Mouse (Mus musculus): Measurements from ENCODE around the gene Upf3b. TPM values are rescaled to one million over a fixed set of nuclear protein-coding genes. Genes with fewer than 3 reads are reported as not detected.
"Not testable (repeated sequence)": the region's sequence is repeated elsewhere in the genome, so short reads cannot be mapped to it uniquely, and the experiment has no call there.

Upf3b gene
- 17.2 and 19.0 TPM in 2 replicates for polyA plus RNA-seq (2016; fragmentation: Nextera tagmentation; extraction: Ambion mirVana)

- Histone ChIP-seq H3K27ac (replicated peaks) (peak within 1 kb of the TSS; percentile 83), H3K4me3 (peak within 1 kb of the TSS; percentile 65), H3K36me3 (replicated peaks) (peaks cover 12% of the 10 kb centered on the region), H3K4me1 (no peaks in the 10 kb centered on the region), H3K9me3 (no peaks in the 10 kb centered on the region), H3K27me3 (replicated peaks; ENCODE audit: low read depth, poor library complexity, severe bottlenecking) (peaks cover 2% of the 10 kb centered on the region)
- peak; percentile 93 for DNase-seq (ENCODE audit: low spot score)
- 15% methylated on average over 30 of the region's 30 CpGs for WGBS
Observed at GRCm38 (mm10) chrX:37110193-37110880, at the start of gene Upf3b. Gene Upf3b, minus strand, starts transcription at chrX:37110322.

GRCm38 (mm10) chrX:37157839-37158238 lies 47.7 kb upstream of the Upf3b start:
- no peak overlapping the region for H3K27ac ChIP-seq (replicated peaks)
- H3K4me3 ChIP-seq: no peak overlapping the region
- WGBS: 59% methylated on average over 4 of the region's 4 CpGs
- H3K9me3 ChIP-seq: no peaks in the 10 kb centered on the region
- H3K36me3 ChIP-seq (replicated peaks): peaks cover 18% of the 10 kb centered on the region; the same call in 1 of the 2 replicates
- H3K27me3 ChIP-seq (replicated peaks; ENCODE audit: low read depth, poor library complexity, severe bottlenecking): peaks cover 2% of the 10 kb centered on the region; the same call in 1 of the 2 replicates
- H3K4me1 ChIP-seq: no peaks in the 10 kb centered on the region
- DNase-seq (ENCODE audit: low spot score): no peak

DNA sequence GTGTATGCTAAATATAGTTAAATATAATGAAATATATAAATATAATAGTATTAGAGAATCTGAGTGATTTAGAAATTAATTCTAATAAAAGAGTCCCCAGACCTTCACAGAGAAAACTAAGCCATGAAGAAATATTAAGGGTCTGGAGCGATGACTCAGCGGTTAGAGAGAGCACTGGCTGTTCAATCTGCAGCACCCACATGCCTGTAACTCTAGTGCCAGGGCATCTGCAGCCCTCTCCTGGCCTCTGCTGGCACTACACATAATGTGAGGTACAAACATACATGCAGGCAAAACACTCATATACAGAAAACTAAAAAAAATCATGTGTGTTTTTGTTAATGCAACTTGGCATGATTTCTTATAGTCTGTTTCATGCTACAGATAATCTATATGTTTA lies 34.8 kb upstream of the Upf3b start:
- no peak overlapping the region for H3K27ac ChIP-seq (replicated peaks)
- no peaks in the 10 kb centered on the region for H3K4me1 ChIP-seq
- peak; percentile 10 for DNase-seq (ENCODE audit: low spot score)
- H3K36me3 ChIP-seq (replicated peaks): peaks cover 40% of the 10 kb centered on the region
- H3K4me3 ChIP-seq: no peak overlapping the region
- H3K27me3 ChIP-seq (replicated peaks; ENCODE audit: low read depth, poor library complexity, severe bottlenecking): no peaks in the 10 kb centered on the region
- H3K9me3 ChIP-seq: no peaks in the 10 kb centered on the region
- 97% methylated on average over 2 of the region's 2 CpGs for WGBS

GRCm38 (mm10) chrX:37144498-37144897 lies 34.4 kb upstream of the Upf3b start:
- H3K27me3 ChIP-seq (replicated peaks; ENCODE audit: low read depth, poor library complexity, severe bottlenecking); H3K9me3 ChIP-seq; H3K27ac ChIP-seq (replicated peaks); DNase-seq (ENCODE audit: low spot score); H3K4me3 ChIP-seq; H3K4me1 ChIP-seq: not testable (repeated sequence)
- WGBS: 51% methylated on average over 2 of the region's 4 CpGs
- H3K36me3 ChIP-seq (replicated peaks): peaks cover 40% of the 10 kb centered on the region

DNA sequence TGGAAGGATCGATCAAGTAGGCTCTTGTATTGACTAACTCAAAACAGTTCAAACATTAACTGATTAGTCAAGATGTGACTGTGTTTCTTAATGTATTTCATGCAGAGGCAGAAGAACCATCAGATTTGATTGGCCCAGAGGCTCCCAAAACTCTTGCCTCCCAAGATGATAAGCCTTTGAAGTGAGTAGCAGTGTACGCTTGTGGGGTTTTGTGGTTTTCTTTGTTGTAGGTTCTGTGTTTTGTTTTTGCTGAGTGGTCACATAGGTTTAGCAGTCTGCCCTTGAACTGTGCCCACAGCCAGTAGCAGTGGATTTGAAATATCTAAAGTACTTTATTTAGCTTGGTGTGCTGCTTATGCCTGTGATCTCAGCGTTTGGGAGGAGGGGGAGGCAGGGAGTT lies 31.6 kb upstream of the Upf3b start:
- Histone ChIP-seq H3K27ac (replicated peaks) (no peak overlapping the region), H3K27me3 (replicated peaks; ENCODE audit: low read depth, poor library complexity, severe bottlenecking) (no peaks in the 10 kb centered on the region), H3K36me3 (replicated peaks) (peaks cover 49% of the 10 kb centered on the region), H3K4me1 (no peaks in the 10 kb centered on the region), H3K4me3 (no peak overlapping the region), H3K9me3 (no peaks in the 10 kb centered on the region)
- DNase-seq (ENCODE audit: low spot score): no peak
- WGBS: 91% methylated on average over 3 of the region's 3 CpGs

- no peaks in the 10 kb centered on the region for H3K9me3 ChIP-seq
- H3K36me3 ChIP-seq (replicated peaks): peaks cover 5% of the 10 kb centered on the region; the same call in 1 of the 2 replicates
- H3K4me1 ChIP-seq: peaks cover 9% of the 10 kb centered on the region
- DNase-seq (ENCODE audit: low spot score): peak; percentile 77
- H3K4me3 ChIP-seq: peak within 1 kb of the TSS; percentile 71
- no peaks in the 10 kb centered on the region for H3K27me3 ChIP-seq (replicated peaks; ENCODE audit: low read depth, poor library complexity, severe bottlenecking)
- H3K27ac ChIP-seq (replicated peaks): peak within 1 kb of the TSS; percentile 91
- 7% methylated on average over 58 of the region's 58 CpGs for WGBS
Observed at GRCm38 (mm10) chrX:37126671-37127358, 16.7 kb upstream of the Upf3b start, which contains the start of gene Nkap. Gene Nkap, plus strand, starts transcription at chrX:37126795.

GRCm38 (mm10) chrX:37125511-37125910 lies 15.4 kb upstream of the Upf3b start:
- H3K4me3 ChIP-seq: no peak overlapping the region
- no peaks in the 10 kb centered on the region for H3K36me3 ChIP-seq (replicated peaks)
- no peaks in the 10 kb centered on the region for H3K27me3 ChIP-seq (replicated peaks; ENCODE audit: low read depth, poor library complexity, severe bottlenecking)
- DNase-seq (ENCODE audit: low spot score): no peak
- H3K9me3 ChIP-seq: no peaks in the 10 kb centered on the region
- H3K4me1 ChIP-seq: peaks cover 9% of the 10 kb centered on the region
- WGBS: 92% methylated on average over 7 of the region's 7 CpGs
- no peak overlapping the region for H3K27ac ChIP-seq (replicated peaks)

- Histone ChIP-seq H3K4me1 (no peaks in the 10 kb centered on the region), H3K4me3 (no peak overlapping the region), H3K27me3 (replicated peaks; ENCODE audit: low read depth, poor library complexity, severe bottlenecking) (peaks cover 18% of the 10 kb centered on the region), H3K36me3 (replicated peaks) (no peaks in the 10 kb centered on the region), H3K9me3 (no peaks in the 10 kb centered on the region), H3K27ac (replicated peaks) (no peak overlapping the region)
- no peak for DNase-seq (ENCODE audit: low spot score)
- 71% methylated on average over 5 of the region's 5 CpGs for WGBS
Observed at GRCm38 (mm10) chrX:37120212-37120611, 10.1 kb upstream of the Upf3b start.

DNA sequence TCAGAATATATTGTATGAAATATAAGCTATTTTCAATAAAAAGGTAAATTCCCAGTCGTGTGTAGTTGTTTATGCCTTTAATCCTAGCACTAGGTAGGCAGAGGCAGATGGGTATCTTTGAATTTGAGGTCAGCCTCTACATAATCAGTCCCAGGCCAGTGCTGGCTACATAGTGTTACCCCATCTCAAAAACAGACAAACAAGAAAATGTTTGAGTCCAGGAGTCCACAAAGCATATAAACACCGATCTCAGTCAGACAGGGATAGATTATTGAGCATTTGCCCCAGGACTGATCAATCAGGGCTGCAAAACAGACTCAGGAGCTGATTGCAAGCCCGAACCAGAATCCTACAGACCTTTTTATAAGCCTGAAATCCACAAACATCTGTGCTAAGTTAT lies 9.5 kb upstream of the Upf3b start:
- Histone ChIP-seq H3K4me1 (no peaks in the 10 kb centered on the region), H3K27me3 (replicated peaks; ENCODE audit: low read depth, poor library complexity, severe bottlenecking) (peaks cover 20% of the 10 kb centered on the region), H3K27ac (replicated peaks) (no peak overlapping the region), H3K9me3 (no peaks in the 10 kb centered on the region), H3K36me3 (replicated peaks) (no peaks in the 10 kb centered on the region), H3K4me3 (no peak overlapping the region)
- WGBS: 70% methylated on average over 3 of the region's 3 CpGs
- no peak for DNase-seq (ENCODE audit: low spot score)

- WGBS: 65% methylated on average over 2 of the region's 5 CpGs
- Histone ChIP-seq H3K4me1 (no peaks in the 10 kb centered on the region), H3K36me3 (replicated peaks) (no peaks in the 10 kb centered on the region), H3K27ac (replicated peaks) (no peak overlapping the region), H3K9me3 (no peaks in the 10 kb centered on the region), H3K27me3 (replicated peaks; ENCODE audit: low read depth, poor library complexity, severe bottlenecking) (peaks cover 20% of the 10 kb centered on the region), H3K4me3 (no peak overlapping the region)
- DNase-seq (ENCODE audit: low spot score): no peak
Observed at GRCm38 (mm10) chrX:37117085-37117484, 7.0 kb upstream of the Upf3b start.

DNA sequence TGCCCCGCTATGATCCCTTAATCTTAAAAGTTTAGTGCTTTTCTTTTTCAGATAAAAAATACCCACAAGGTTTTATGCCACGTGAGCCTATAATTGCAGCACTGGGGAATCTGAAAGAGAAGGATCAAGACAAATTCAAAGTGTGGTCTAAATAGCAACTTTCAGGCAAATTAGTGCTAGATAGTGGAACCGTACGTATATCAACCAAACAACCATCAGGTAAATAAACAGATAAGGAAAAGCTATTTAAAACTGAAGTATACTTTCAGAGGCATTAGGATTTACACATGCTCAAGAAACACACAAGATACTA lies 715 bp upstream of the Upf3b start:
- H3K27me3 ChIP-seq (replicated peaks; ENCODE audit: low read depth, poor library complexity, severe bottlenecking): peaks cover 7% of the 10 kb centered on the region
- no peaks in the 10 kb centered on the region for H3K4me1 ChIP-seq
- 78% methylated on average over 4 of the region's 4 CpGs for WGBS
- peak overlapping the region; percentile 65; the same call in 1 of the 2 replicates for H3K4me3 ChIP-seq
- DNase-seq (ENCODE audit: low spot score): no peak
- H3K27ac ChIP-seq (replicated peaks): no peak overlapping the region; the same call in 1 of the 2 replicates
- peaks cover 12% of the 10 kb centered on the region for H3K36me3 ChIP-seq (replicated peaks)
- H3K9me3 ChIP-seq: no peaks in the 10 kb centered on the region

GRCm38 (mm10) chrX:37109526-37110192 lies 463 bp downstream of the Upf3b start:
- 16% methylated on average over 27 of the region's 27 CpGs for WGBS
- Histone ChIP-seq H3K27ac (replicated peaks) (peak overlapping the region; percentile 83), H3K4me1 (no peaks in the 10 kb centered on the region), H3K36me3 (replicated peaks) (peaks cover 12% of the 10 kb centered on the region), H3K4me3 (peak overlapping the region; percentile 65), H3K9me3 (no peaks in the 10 kb centered on the region), H3K27me3 (replicated peaks; ENCODE audit: low read depth, poor library complexity, severe bottlenecking) (no peaks in the 10 kb centered on the region)
- DNase-seq (ENCODE audit: low spot score): no peak
